Mouse (Mus musculus) bone marrow, adult 2 months (tissue): ENCODE results near the gene Sult6b2. TPM values are rescaled to one million over a fixed set of nuclear protein-coding genes. Genes with fewer than 3 reads are reported as not detected.

Experiments
- H3K27ac ChIP-seq: fragments of 200-500 bp; 2 replicates; pipeline ENCODE4 v1.5.1; 2012; ENCODE audit warnings: low read depth, mild to moderate bottlenecking, control low read depth, inconsistent platforms, low read length; ENCODE audit not compliant: control insufficient read depth, poor library complexity, insufficient read depth
- H3K4me1 ChIP-seq: fragments of 200-500 bp; 2 replicates; pipeline ENCODE4 v1.6.1; 2011; ENCODE audit warnings: low read length; ENCODE audit not compliant: control insufficient read depth, insufficient read depth
- H3K4me3 ChIP-seq: fragments of 200-500 bp; replicated peaks from 2 replicates; pipeline ENCODE3; 2011; ENCODE audit warnings: mild to moderate bottlenecking, low read depth, low read length, control low read depth; ENCODE audit not compliant: control insufficient read depth
- CTCF ChIP-seq: fragments of 200-500 bp; IDR thresholded peaks from 2 replicates; pipeline ENCODE4 v1.5.1; 2011; ENCODE audit warnings: low read length, control low read depth; ENCODE audit not compliant: control insufficient read depth, insufficient read depth
- POLR2A ChIP-seq: fragments of 200-500 bp; IDR thresholded peaks from 2 replicates; pipeline ENCODE4 v1.6.1; 2011; ENCODE audit warnings: low read depth, mild to moderate bottlenecking, control low read depth, low read length, borderline replicate concordance; ENCODE audit not compliant: control insufficient read depth
- WGBS: fragments of 180-500 bp; shearing (Covaris S2); methylation state at CpG from one replicate; pipeline ENCODE4 v1.1.7; 2018; 5-methylcytosine and 5-hydroxymethylcytosine counted together
- polyA plus RNA-seq: library from polyadenylated mRNA; stranded (reverse); fragments of >200 nt; gene quantifications from 2 replicates; pipeline ENCODE4 v1.2.4, GENCODE M21; 2011; ENCODE audit warnings: low replicate concordance; ENCODE audit not compliant: missing spikeins, insufficient read depth, insufficient read length

Gene Sult6b2
- polyA plus RNA-seq, 1 experiment = not detected

- Histone ChIP-seq H3K4me1 (peaks cover 4% of the 10 kb centered on the region), H3K4me3 (no peak overlapping the region), H3K27ac (no peak overlapping the region)
- WGBS = 62% methylated on average over 11 of the region's 11 CpGs
- no peak for TF ChIP-seq CTCF
- TF ChIP-seq POLR2A = no peak
These were observed 1.4 kb downstream of the Sult6b2 start for GRCm38 (mm10) chr6:142802617-142803525.

DNA sequence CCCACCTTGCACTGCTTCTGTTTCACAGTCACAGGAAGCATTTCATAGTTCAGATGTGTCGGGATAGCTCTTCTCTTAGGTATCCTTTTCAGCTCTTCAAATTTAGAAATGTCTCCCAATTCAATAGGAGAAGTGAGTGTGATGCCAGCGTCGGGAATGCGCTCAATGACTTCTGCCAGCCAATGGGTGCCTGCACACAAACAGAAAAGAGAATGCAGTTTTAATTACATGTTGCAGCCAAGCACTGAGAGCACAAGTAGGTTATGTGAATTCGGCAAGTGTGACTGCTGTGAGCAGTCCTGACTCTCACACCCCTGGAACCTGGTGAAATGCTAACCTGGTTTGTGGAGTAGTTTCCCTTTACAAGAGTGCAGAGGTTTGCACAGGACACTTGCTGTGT, 2.6 kb downstream of the Sult6b2 start:
- H3K4me3 ChIP-seq = no peak overlapping the region
- H3K27ac ChIP-seq = no peak overlapping the region
- TF ChIP-seq CTCF = no peak
- TF ChIP-seq POLR2A = no peak
- peaks cover 4% of the 10 kb centered on the region for H3K4me1 ChIP-seq
- WGBS = 81% methylated on average over 5 of the region's 5 CpGs

DNA sequence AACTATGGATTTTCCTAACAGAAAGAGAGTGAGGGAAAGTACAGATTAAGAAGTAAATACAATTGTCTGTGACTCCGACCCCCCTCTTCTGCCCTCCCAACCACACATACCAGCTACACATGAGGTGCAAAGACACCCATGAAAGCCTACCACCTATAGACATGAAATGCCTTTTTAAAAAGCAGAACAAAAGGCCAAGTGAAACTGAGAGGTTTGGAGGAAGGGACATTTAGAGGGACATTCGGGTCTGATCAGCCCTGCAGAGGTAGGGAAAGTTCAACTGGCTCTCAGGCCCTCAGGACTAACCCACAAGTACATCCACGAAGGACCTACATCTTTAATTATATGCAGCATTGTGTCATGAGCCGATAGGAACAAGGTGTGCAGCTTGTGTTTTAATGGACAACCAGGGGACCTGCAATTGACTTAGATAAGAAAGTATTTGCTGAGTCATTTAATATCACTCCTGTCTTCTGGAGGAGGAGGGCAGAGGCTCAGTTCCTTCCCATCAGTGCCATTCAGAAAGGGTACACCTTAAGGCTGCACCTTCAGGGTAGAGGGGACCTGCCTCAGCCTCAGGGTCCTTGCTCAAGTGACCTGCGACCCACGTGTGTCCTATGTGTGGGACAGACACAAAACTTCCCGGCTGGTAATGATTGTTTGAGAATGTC, 4.5 kb downstream of the Sult6b2 start:
- Histone ChIP-seq H3K4me1 (no peaks in the 10 kb centered on the region), H3K27ac (no peak overlapping the region), H3K4me3 (no peak overlapping the region)
- whole genome bisulfite sequencing = 55% methylated on average over 7 of the region's 7 CpGs
- TF ChIP-seq CTCF = no peak

GRCm38 (mm10) chr6:142798837-142799236, 5.5 kb downstream of the Sult6b2 start:
- Histone ChIP-seq H3K27ac (no peak overlapping the region), H3K4me3 (no peak overlapping the region), H3K4me1 (no peaks in the 10 kb centered on the region; the same call in 1 of the 2 replicates)
- TF ChIP-seq POLR2A = no peak
- no peak for TF ChIP-seq CTCF
- 79% methylated on average over 9 of the region's 9 CpGs for WGBS

GRCm38 (mm10) chr6:142797996-142798395, 6.3 kb downstream of the Sult6b2 start:
- no peak for TF ChIP-seq CTCF
- no peak for TF ChIP-seq POLR2A
- H3K4me1 ChIP-seq = no peaks in the 10 kb centered on the region; the same call in 1 of the 2 replicates
- 73% methylated on average over 1 of the region's 1 CpGs for WGBS
- no peak overlapping the region for H3K27ac ChIP-seq
- no peak overlapping the region for H3K4me3 ChIP-seq

GRCm38 (mm10) chr6:142795655-142796441, 8.5 kb downstream of the Sult6b2 start:
- WGBS = 85% methylated on average over 15 of the region's 15 CpGs
- Histone ChIP-seq H3K27ac (no peak overlapping the region), H3K4me1 (no peaks in the 10 kb centered on the region; the same call in 1 of the 2 replicates), H3K4me3 (no peak overlapping the region)
- no peak for TF ChIP-seq CTCF
- no peak for TF ChIP-seq POLR2A

GRCm38 (mm10) chr6:142795087-142795486, 9.2 kb downstream of the Sult6b2 start:
- TF ChIP-seq POLR2A = no peak
- no peak for TF ChIP-seq CTCF
- WGBS = 94% methylated on average over 9 of the region's 9 CpGs
- no peak overlapping the region for H3K27ac ChIP-seq

DNA sequence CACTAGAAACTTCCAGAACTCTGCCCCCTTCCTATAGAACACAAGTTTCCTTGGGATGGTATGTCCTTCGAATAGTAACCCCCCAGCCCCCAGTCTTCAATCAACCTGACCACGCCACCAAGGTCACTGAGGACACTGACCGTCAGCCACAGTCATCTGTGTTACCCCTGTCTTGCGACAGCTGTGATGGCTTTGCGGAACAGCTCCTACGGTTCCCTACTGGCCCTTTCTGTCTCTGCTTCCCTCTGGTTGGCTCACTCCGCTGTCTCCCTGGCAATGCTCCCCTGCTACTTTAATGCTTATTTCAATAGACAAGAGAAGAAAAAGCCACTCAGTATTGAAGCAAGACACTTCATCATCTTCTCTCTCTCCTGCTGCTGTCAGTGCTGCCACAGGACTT, 10.8 kb downstream of the Sult6b2 start:
- no peaks in the 10 kb centered on the region; the same call in 1 of the 2 replicates for H3K4me1 ChIP-seq
- TF ChIP-seq POLR2A = no peak
- no peak for TF ChIP-seq CTCF
- H3K4me3 ChIP-seq = no peak overlapping the region
- WGBS = 63% methylated on average over 7 of the region's 7 CpGs
- H3K27ac ChIP-seq = no peak overlapping the region

More at GRCm38 (mm10) chr6:142795087-142795486, 9.2 kb downstream of the Sult6b2 start:
- Histone ChIP-seq H3K4me1 (no peaks in the 10 kb centered on the region; the same call in 1 of the 2 replicates), H3K4me3 (no peak overlapping the region)
